Mouse (Mus musculus): Measurements from ENCODE around the gene Grk5. TPM values are rescaled to one million over a fixed set of nuclear protein-coding genes. Genes with fewer than 3 reads are reported as not detected.
A peak's percentile ranks its signal among the peaks of the same experiment; 100 is the strongest.

Gene Grk5
- polyA plus RNA-seq, 1 experiment: 7.2 TPM

DNA sequence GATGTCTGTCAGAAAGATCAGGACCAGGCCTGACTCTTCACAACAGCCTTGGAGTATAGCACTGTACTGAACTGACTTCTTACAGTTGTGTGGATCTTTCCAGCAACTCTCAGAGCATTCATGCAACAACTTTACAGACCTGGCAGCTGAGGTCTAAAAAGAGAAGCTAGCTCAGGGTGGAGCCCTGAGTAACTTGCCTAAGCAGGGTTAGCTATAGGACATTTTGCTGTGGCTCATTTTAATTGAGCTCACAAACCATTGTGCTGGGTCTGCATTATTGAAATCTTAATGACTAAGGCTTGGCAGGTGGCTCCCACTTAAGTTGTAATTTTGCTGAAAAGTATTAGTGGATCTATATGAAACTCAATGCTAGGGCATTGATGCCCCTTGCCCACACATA lies 162.5 kb downstream of the Grk5 start:
- DNase-seq (ENCODE audit: extremely low spot score in 1 of 2, low spot score in 1 of 2): no peak

DNA sequence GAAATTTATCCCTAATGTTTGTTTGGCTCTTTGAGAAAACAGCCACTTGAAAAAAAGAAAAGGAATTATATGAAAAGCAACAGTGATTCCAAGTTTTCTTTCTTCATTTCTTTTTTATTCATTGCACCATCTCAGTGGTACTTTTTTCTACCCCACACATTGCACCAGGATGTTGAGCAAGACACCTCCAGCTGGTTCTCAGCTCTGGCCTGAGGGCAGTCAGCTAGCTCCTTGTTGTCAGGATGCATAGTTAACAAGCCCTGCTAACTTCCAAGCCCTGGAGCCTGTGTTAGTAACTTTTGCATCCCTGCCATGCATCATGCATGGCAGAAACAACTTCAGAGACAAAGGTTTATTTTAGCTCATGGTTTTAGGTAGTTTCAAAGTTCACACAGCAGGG lies 163.2 kb downstream of the Grk5 start:
- DNase-seq (ENCODE audit: extremely low spot score in 1 of 2, low spot score in 1 of 2): no peak

- no peak for DNase-seq (ENCODE audit: extremely low spot score in 1 of 2, low spot score in 1 of 2)
These were observed 167.3 kb downstream of the Grk5 start for GRCm38 (mm10) chr19:61056783-61057410.

DNA sequence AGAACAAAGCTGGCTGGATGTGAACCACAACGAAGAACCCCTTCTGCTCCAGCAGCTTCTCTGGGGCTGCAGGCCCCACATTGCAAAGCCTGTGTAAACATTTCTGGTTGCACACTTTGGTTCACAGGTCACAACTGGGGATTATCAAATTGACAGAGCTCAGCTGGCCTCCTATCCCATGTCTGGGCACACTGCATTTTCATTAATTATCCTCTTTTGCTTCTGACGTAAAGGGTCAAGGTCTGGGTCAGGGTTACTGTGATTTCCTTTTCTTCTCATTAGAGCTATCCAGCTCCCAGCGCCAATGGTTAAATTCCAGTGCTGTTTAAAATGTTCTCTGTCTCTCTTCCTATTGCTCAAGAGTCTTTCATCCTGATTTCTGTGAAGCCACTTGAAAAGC lies 168.0 kb downstream of the Grk5 start:
- no peak for DNase-seq (ENCODE audit: extremely low spot score in 1 of 2, low spot score in 1 of 2)

- DNase-seq (ENCODE audit: extremely low spot score in 1 of 2, low spot score in 1 of 2): no peak
These were observed 174.8 kb downstream of the Grk5 start for GRCm38 (mm10) chr19:61064386-61064785.

DNA sequence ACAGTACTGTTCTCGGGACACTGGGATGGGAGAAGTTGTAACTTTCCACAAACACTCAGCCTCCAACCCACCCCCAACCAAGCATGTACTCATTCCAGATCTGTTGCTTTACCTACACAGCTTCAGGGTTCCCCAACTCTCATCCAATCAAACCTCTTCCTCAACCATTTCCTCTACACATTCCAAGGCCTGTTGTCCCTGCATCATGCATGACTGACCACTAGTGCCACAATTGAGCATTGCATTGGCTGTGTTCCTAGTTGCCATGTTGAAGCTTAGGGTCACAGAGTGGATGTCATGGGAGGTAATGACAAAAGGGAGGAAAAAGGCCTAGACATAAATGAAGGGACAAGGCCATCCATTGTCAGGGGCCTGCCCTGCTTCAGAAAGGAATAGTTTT lies 175.5 kb downstream of the Grk5 start:
- DNase-seq (ENCODE audit: extremely low spot score in 1 of 2, low spot score in 1 of 2): no peak

DNA sequence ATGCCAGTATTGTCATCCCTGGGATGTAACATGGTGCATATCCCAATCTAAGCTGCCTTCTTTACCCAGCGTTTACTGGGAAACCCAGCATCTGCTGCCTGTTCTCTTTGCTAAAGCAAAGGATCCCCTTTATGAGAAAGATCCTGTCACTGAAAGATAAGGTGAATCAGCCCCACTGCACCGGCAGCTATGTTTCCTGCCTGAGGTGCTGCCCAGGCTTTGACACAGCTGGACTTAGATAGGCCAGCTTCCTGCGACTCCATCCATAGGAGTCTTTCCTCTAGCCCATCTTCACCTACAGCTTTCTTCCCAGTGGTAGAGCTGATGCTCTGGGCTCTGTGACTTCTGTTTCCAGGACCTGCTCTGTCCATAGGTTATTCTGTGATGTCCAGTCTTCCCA lies 189.1 kb downstream of the Grk5 start:
- no peak for DNase-seq (ENCODE audit: extremely low spot score in 1 of 2, low spot score in 1 of 2)

- no peak for DNase-seq (ENCODE audit: extremely low spot score in 1 of 2, low spot score in 1 of 2)
These were observed 190.8 kb downstream of the Grk5 start for GRCm38 (mm10) chr19:61080251-61080749.

DNA sequence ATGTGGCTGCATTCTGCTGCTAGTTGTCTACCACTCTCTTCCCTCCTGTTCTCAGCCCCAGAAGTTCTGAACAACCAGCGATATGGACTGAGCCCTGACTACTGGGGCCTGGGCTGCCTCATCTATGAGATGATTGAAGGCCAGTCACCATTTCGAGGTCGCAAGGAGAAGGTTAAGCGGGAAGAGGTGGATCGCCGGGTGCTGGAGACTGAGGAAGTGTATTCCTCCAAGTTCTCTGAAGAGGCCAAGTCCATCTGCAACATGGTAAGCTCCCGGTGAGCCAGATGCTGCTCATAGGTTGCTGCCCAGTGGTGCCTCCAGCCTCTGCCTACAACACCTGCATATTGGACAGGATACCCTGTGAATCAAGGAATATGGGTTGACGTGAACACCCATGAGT lies 193.5 kb downstream of the Grk5 start:
- no peak for DNase-seq (ENCODE audit: extremely low spot score in 1 of 2, low spot score in 1 of 2)

DNA sequence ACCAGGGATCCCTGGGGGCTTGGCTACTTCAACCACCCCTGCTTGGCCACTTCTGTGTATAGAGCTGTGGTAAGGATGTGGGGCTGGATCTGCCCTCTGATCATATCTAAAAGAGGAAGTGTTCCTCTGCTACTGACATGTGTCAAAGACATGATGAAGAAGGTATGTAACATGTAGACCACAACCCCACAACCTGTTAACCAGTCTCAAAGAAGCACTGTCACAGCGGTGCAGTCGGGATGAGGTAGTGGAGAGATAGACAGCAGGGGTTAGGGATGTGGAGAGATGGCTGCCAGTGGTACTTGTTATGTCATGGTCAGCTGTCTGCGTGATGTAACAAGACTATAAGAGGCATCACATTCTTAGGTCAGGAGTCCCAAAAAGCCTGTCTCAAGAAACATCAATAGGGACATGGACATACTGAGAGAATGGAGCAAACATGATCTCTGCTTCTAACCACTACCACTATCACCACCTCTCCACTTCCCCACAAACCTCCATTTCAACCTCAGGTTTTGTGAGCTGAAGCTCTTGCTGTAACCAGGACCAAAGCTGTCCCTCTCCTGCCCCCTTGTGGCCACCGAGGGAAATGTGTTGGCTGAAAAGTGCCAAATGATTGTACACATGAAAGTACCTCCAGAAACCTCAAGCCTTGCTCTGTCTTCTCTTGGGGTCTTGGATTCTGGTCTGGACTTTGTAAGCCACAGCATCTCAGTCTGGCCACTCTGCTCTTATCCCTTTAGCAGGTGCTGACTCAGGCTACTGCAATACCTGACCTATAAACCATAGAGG lies 194.8 kb downstream of the Grk5 start:
- peak; percentile 85 to 98 for DNase-seq (ENCODE audit: extremely low spot score in 1 of 2, low spot score in 1 of 2)

DNA sequence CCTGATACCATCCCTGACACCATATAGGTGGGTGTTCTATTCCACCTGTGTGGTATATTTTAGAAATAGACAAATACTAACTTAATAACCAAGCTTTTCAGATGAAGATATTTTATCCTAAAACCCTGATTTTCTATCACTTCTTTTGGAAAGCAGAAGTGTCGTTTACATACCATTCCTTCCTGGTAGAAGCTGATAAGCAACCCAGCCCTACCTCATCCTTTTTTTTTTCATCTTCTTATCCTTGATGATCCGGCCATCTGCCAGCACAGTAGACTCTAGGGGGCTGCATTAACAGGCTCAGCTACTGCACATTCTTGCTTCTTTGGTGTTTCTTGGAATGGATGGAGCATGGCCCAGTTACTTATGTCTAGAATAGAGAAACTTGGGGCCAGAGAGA lies 195.7 kb downstream of the Grk5 start:
- DNase-seq (ENCODE audit: extremely low spot score in 1 of 2, low spot score in 1 of 2): no peak

- no peak for DNase-seq (ENCODE audit: extremely low spot score in 1 of 2, low spot score in 1 of 2)
These were observed 198.2 kb downstream of the Grk5 start for GRCm38 (mm10) chr19:61087781-61088180.

GRCm38 (mm10) chr19:61089001-61089400 lies 199.5 kb downstream of the Grk5 start:
- DNase-seq (ENCODE audit: extremely low spot score in 1 of 2, low spot score in 1 of 2): no peak

GRCm38 (mm10) chr19:61090541-61090940 lies 201.0 kb downstream of the Grk5 start:
- DNase-seq (ENCODE audit: extremely low spot score in 1 of 2, low spot score in 1 of 2): no peak

DNA sequence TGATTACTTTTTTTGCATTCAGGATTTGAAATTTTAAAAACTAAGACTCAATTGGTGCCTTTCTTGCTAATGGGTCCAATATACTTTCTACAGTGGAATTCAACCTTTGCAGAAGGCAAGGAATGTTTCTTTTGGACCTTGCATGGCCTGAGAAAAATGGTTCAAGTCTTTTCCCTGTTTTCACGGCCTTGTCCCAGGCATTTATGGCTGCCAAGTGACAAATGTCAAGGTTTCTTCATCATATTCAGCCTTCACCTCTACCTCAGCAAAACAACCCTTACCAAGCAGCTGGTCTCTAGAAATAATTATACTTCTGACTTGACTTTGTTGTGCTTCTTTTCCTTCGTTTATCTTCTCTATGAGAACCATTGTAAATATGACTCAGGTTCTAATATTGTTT lies 207.2 kb downstream of the Grk5 start:
- no peak for DNase-seq (ENCODE audit: extremely low spot score in 1 of 2, low spot score in 1 of 2)

GRCm38 (mm10) chr19:61097764-61098163 lies 208.2 kb downstream of the Grk5 start:
- peak in 1 of 2 experiments; percentile 56 for DNase-seq (ENCODE audit: extremely low spot score in 1 of 2, low spot score in 1 of 2)

DNA sequence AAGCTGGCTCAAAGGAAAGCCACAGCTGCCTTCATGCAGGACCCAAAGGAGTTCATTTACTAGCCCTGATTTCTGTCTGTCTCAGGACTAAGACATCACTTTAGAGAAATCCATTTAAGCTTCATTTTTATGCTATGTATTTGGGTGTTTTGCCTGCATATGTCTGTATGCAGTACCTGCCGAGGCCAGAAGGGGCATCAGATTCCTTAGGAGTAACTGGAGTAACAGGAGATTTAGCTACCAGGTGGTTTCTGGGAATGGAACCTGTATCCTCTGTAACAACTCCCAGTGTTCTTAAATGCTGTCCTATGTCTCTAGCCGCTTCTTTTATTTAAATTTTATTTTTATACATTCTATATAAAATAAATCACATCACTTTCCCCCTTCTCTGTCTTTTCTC lies 220.6 kb downstream of the Grk5 start:
- no peak for DNase-seq (ENCODE audit: extremely low spot score in 1 of 2, low spot score in 1 of 2)

GRCm38 (mm10) chr19:61131096-61131495 lies 241.5 kb downstream of the Grk5 start:
- DNase-seq (ENCODE audit: extremely low spot score in 1 of 2, low spot score in 1 of 2): no peak

DNA sequence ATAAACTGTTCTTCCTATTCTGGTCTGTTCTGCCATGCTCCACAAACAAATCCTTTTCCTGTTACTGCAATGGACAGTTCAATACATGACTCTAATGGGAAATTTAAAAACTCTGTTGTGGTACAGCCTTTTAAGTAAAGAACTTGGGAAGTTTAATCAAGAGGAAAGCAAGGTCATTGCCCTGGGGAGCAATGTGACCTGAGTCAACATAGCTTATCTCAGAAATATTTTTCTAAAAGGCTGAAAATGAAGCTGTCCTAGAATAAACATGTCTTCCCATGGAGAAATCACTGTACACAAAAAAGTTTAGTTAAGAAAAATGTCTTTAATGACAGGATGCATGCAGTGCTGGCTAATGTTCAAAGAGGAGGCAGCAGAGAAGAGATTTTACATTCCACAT lies 249.1 kb downstream of the Grk5 start:
- DNase-seq (ENCODE audit: extremely low spot score in 1 of 2, low spot score in 1 of 2): no peak

GRCm38 (mm10) chr19:61140342-61141206 lies 251.0 kb downstream of the Grk5 start, which contains the start of gene Zfp950:
TSS of gene Zfp950 (minus strand) at chr19:61140840.
- DNase-seq (ENCODE audit: extremely low spot score in 1 of 2, low spot score in 1 of 2): peak; percentile 86 to 93

- no peak for DNase-seq (ENCODE audit: extremely low spot score in 1 of 2, low spot score in 1 of 2)
These were observed 251.8 kb downstream of the Grk5 start for GRCm38 (mm10) chr19:61141299-61141698.
